9 mouse cellular contexts compared by ENCODE assay signal in genomic region chr9:41327561-41327960, GRCm38 (mm10).
DNase-seq lines count a peak whose midpoint lies in the region; ATAC-seq lines count a peak whose summit lies in the region.
"Had no signal": no experiment of that assay in that cellular context is flagged by ENCODE, and none has a peak within 500 bp of the region (broad histone marks: within the 10 kb centered on the region; RNA-seq: fewer than 3 reads in every experiment).

No protein-coding gene starts in this region.

- WGBS in neural tube, embryonic 11.5 days, result 32% methylated on average over 1 of the region's 1 CpGs
- 85% methylated on average over 1 of the region's 1 CpGs for WGBS in limb, embryonic 10.5 days

- peak overlapping the region; percentile 75 for H3K27ac ChIP-seq in neural tube, embryonic 11.5 days (ENCODE audit: low read depth, low read length)
- H3K27ac ChIP-seq in limb, embryonic 10.5 days, result peak overlapping the region; percentile 85
- H3K27ac ChIP-seq: liver, embryonic 13.5 days had no signal

- H3K9ac ChIP-seq in neural tube, embryonic 11.5 days (ENCODE audit: low read length), result peak overlapping the region; percentile 60
- H3K9ac ChIP-seq: liver, embryonic 13.5 days had no signal

- H3K4me1 ChIP-seq in neural tube, embryonic 11.5 days (ENCODE audit: control insufficient read depth, insufficient read depth, low read length), result peaks cover 34% of the 10 kb centered on the region
- H3K4me1 ChIP-seq in limb, embryonic 10.5 days, result peaks cover 43% of the 10 kb centered on the region
- H3K4me1 ChIP-seq: liver, embryonic 13.5 days had no signal

- peak; percentile 36 for DNase-seq in embryo, embryonic 10.5 days (ENCODE audit: low spot score)
- DNase-seq in embryo, embryonic 10 days (ENCODE audit: low spot score), result no peak
- no peak for DNase-seq in neural tube, embryonic 11.5 days (ENCODE audit: low spot score)
- DNase-seq in neural tube, embryonic 10.5 days (ENCODE audit: extremely low spot score, low spot score), result no peak
- no peak for DNase-seq in limb, embryonic 10.5 days (ENCODE audit: low spot score)
- DNase-seq in cerebellum, adult 18-20 months, result no peak
- DNase-seq in Muller cell, postnatal 12 days (ENCODE audit: inconsistent ontology term), result no peak
- no peak for DNase-seq in layer of hippocampus, postnatal 14 days (ENCODE audit: low spot score in 2 of 2)
- DNase-seq: liver, embryonic 13.5 days had no signal

- peak overlapping the region; percentile 53 for H3K4me2 ChIP-seq in neural tube, embryonic 11.5 days (ENCODE audit: low read depth)
- H3K4me2 ChIP-seq: liver, embryonic 13.5 days had no signal

- no peak for ATAC-seq in neural tube, embryonic 11.5 days (ENCODE audit: insufficient read depth, low FRiP score, low TSS enrichment)

- H3K9me3 ChIP-seq in neural tube, embryonic 11.5 days (ENCODE audit: control insufficient read depth, low read length), result no peaks in the 10 kb centered on the region
- no peaks in the 10 kb centered on the region for H3K9me3 ChIP-seq in limb, embryonic 10.5 days (replicated peaks)
- H3K9me3 ChIP-seq: liver, embryonic 13.5 days had no signal

- no peaks in the 10 kb centered on the region for H3K27me3 ChIP-seq in neural tube, embryonic 11.5 days (ENCODE audit: control insufficient read depth, insufficient read depth, low read length)
- no peaks in the 10 kb centered on the region for H3K27me3 ChIP-seq in limb, embryonic 10.5 days (ENCODE audit: low read depth, poor library complexity, severe bottlenecking)
- H3K27me3 ChIP-seq: liver, embryonic 13.5 days had no signal

- peak overlapping the region; percentile 36 for H3K4me3 ChIP-seq in neural tube, embryonic 11.5 days (ENCODE audit: low read depth, low read length)
- peak overlapping the region; percentile 37 for H3K4me3 ChIP-seq in limb, embryonic 10.5 days
- H3K4me3 ChIP-seq: liver, embryonic 13.5 days had no signal

- H3K36me3 ChIP-seq in neural tube, embryonic 11.5 days (ENCODE audit: control insufficient read depth, insufficient read depth, low read length), result no peaks in the 10 kb centered on the region
- H3K36me3 ChIP-seq in limb, embryonic 10.5 days, result peaks cover 8% of the 10 kb centered on the region; the same call in 1 of the 2 replicates
- H3K36me3 ChIP-seq: liver, embryonic 13.5 days had no signal
